ENCODE assay signal across 13 mouse cellular contexts in genomic region chr8:76052003-76052402, GRCm38 (mm10).
A peak's percentile ranks its signal among the peaks of the same experiment; 100 is the strongest.
DNase-seq lines count a peak whose midpoint lies in the region; ATAC-seq and TF ChIP-seq lines count a peak whose summit lies in the region.
"Had no signal": no experiment of that assay in that cellular context is flagged by ENCODE, and none has a peak within 500 bp of the region (broad histone marks: within the 10 kb centered on the region; RNA-seq: fewer than 3 reads in every experiment).

No protein-coding gene starts in this region.

- TF ChIP-seq POLR2A in lung, adult 2 months (IDR thresholded peaks at IDR 0.05; ENCODE audit: borderline replicate concordance, extremely low read depth, low read depth, low read length): no peak

- H3K27me3 ChIP-seq in forebrain, embryonic 16.5 days (replicated peaks; ENCODE audit: control insufficient read depth, insufficient read depth, low read length): no peaks in the 10 kb centered on the region
- H3K27me3 ChIP-seq: Patski had no signal

- H3K9me3 ChIP-seq in forebrain, embryonic 16.5 days (ENCODE audit: control insufficient read depth, low read length): no peaks in the 10 kb centered on the region

- no peak overlapping the region for H3K4me3 ChIP-seq in forebrain, embryonic 16.5 days (replicated peaks; ENCODE audit: low read length)
- H3K4me3 ChIP-seq in lung, adult 2 months (replicated peaks; ENCODE audit: extremely low read depth, low read depth, low read length): no peak overlapping the region

- H3K4me1 ChIP-seq in forebrain, embryonic 16.5 days (replicated peaks; ENCODE audit: control insufficient read depth, insufficient read depth, low read length): no peaks in the 10 kb centered on the region; the same call in 1 of the 2 replicates
- no peaks in the 10 kb centered on the region for H3K4me1 ChIP-seq in lung, adult 2 months (ENCODE audit: control insufficient read depth, insufficient read depth, low read length)

- TF ChIP-seq CTCF in lung, adult 2 months (IDR thresholded peaks at IDR 0.05; ENCODE audit: insufficient read depth, low read length): no peak

- ATAC-seq in forebrain, embryonic 16.5 days: peak; percentile 82
- ATAC-seq: Patski had no signal

- H3K36me3 ChIP-seq in forebrain, embryonic 16.5 days (ENCODE audit: control insufficient read depth, insufficient read depth): no peaks in the 10 kb centered on the region

- no peak overlapping the region for H3K9ac ChIP-seq in forebrain, embryonic 16.5 days (replicated peaks; ENCODE audit: low read depth, low read length)
- H3K9ac ChIP-seq: liver, embryonic 14.5 days had no signal

- 58% methylated on average over 4 of the region's 4 CpGs for WGBS in forebrain, embryonic 16.5 days
- WGBS in lung, adult 2 months: 72% methylated on average over 4 of the region's 4 CpGs

- H3K4me2 ChIP-seq in forebrain, embryonic 16.5 days (ENCODE audit: low read length): no peak overlapping the region

- intact Hi-C loops in gastrocnemius, postnatal 36 days (cut with DNase I): no loop called here

- DNase-seq in gastrocnemius, adult 18-20 months (ENCODE audit: low spot score): peak; percentile 2
- no peak for DNase-seq in gastrocnemius, postnatal 36 days
- peak; percentile 80 for DNase-seq in Muller cell, postnatal 12 days (ENCODE audit: inconsistent ontology term)
- peak; percentile 19 to 52 for DNase-seq in layer of hippocampus, postnatal 25 days (ENCODE audit: extremely low spot score in 1 of 2, low spot score in 1 of 2)
- DNase-seq in lung, adult 2 months: no peak
- DNase-seq in adrenal gland, adult 8-10 months: no peak
- no peak for DNase-seq in ovary, postnatal 10 days (ENCODE audit: low spot score)
- DNase-seq: adrenal gland, adult 2 months; cerebellum, adult 11-12 months; heart, postnatal 36 days had no signal

- H3K27ac ChIP-seq in forebrain, embryonic 16.5 days (ENCODE audit: low read length): peak overlapping the region; percentile 10; the same call in 1 of the 2 replicates
- H3K27ac ChIP-seq: liver, embryonic 14.5 days had no signal

Comparison
In these comparisons a context has a peak if more than half of its experiments do, and no peak if none do; other contexts are left out.
1. DNase-seq: peak in gastrocnemius, adult 18-20 months (single experiment), Muller cell, postnatal 12 days (single experiment) and layer of hippocampus, postnatal 25 days (2 of 2); none in gastrocnemius, postnatal 36 days (0 of 2), lung, adult 2 months (single experiment), adrenal gland, adult 8-10 months (single experiment) and ovary, postnatal 10 days (single experiment).